Mouse (Mus musculus): Measurements from ENCODE around the gene Olfr1173. TPM values are rescaled to one million over a fixed set of nuclear protein-coding genes. Genes with fewer than 3 reads are reported as not detected.

The Olfr1173 gene
- polyA plus RNA-seq (2015; fragmentation: Nextera tagmentation; extraction: Ambion mirVana): 0.01 TPM in 1 of 2 replicates, not detected in the other

- Histone ChIP-seq H3K9me3 (ENCODE audit: control insufficient read depth, low read length) (no peaks in the 10 kb centered on the region), H3K27me3 (ENCODE audit: control insufficient read depth, insufficient read depth, low read length) (no peaks in the 10 kb centered on the region)
These were observed at the start of gene Olfr1173 for GRCm38 (mm10) chr2:88279775-88280174. Olfr1173 (minus strand) TSS chr2:88279875.

DNA sequence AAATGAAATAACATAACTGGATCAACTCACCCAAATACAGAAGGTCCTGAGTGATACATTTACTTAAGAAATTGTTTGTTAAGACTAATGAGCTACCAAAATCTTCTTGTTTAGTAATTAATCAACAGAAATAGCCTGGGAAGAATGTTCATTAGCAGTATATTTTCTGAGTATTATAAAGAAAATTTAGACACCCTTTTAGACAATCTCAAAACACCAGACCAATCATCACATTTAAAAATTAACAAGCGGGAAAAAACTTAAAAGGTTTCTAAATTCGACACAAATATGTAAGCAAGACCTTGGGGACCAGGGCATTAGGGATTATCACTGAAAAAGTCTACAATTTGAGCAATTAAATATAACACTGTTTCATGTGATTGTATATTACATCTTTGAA is 47.4 kb upstream of the Olfr1173 start, which contains the start of gene Olfr1175-ps:
Gene Olfr1175-ps, minus strand, starts transcription at position 101 of the 400 bp plus-strand sequence.
- no peaks in the 10 kb centered on the region for H3K9me3 ChIP-seq (ENCODE audit: control insufficient read depth, low read length)
- H3K4me2 ChIP-seq (replicated peaks; ENCODE audit: low read depth): no peak within 1 kb of the TSS
- no peak within 1 kb of the TSS for H3K4me3 ChIP-seq (ENCODE audit: low read depth, low read length)
- DNase-seq (ENCODE audit: low spot score) (no peak), ATAC-seq (ENCODE audit: low FRiP score, low TSS enrichment) (no peak)
- TF ChIP-seq EP300 (optimal IDR thresholded peaks at IDR 0.05) (no peak), CTCF (IDR thresholded peaks at IDR 0.05; ENCODE audit: low read depth) (no peak)
- H3K36me3 ChIP-seq (ENCODE audit: control insufficient read depth, insufficient read depth, low read length): no peaks in the 10 kb centered on the region
- no peak within 1 kb of the TSS for H3K27ac ChIP-seq (replicated peaks)
- WGBS: 83% methylated on average over 2 of the region's 2 CpGs
- no peaks in the 10 kb centered on the region for H3K27me3 ChIP-seq (ENCODE audit: control insufficient read depth, insufficient read depth, low read length)
- H3K4me1 ChIP-seq (replicated peaks; ENCODE audit: control insufficient read depth, insufficient read depth): no peaks in the 10 kb centered on the region
- H3K9ac ChIP-seq (ENCODE audit: low read length): no peak within 1 kb of the TSS

More at GRCm38 (mm10) chr2:88279775-88280174, at the start of gene Olfr1173:
- Histone ChIP-seq H3K27ac (replicated peaks) (no peak within 1 kb of the TSS), H3K36me3 (ENCODE audit: control insufficient read depth, insufficient read depth, low read length) (no peaks in the 10 kb centered on the region), H3K4me3 (ENCODE audit: low read depth, low read length) (no peak within 1 kb of the TSS), H3K4me1 (replicated peaks; ENCODE audit: control insufficient read depth, insufficient read depth) (no peaks in the 10 kb centered on the region), H3K9ac (ENCODE audit: low read length) (no peak within 1 kb of the TSS), H3K4me2 (replicated peaks; ENCODE audit: low read depth) (no peak within 1 kb of the TSS)
- TF ChIP-seq CTCF (IDR thresholded peaks at IDR 0.05; ENCODE audit: low read depth): no peak
- TF ChIP-seq EP300 (optimal IDR thresholded peaks at IDR 0.05): no peak
- no peak for DNase-seq (ENCODE audit: low spot score)
- ATAC-seq (ENCODE audit: low FRiP score, low TSS enrichment): no peak

GRCm38 (mm10) chr2:88315035-88315434 is 35.4 kb upstream of the Olfr1173 start, which contains the start of gene Olfr1174-ps:
Olfr1174-ps (minus strand) TSS chr2:88315135.
- no peak within 1 kb of the TSS for H3K4me2 ChIP-seq (replicated peaks; ENCODE audit: low read depth)
- 84% methylated on average over 4 of the region's 4 CpGs for WGBS
- no peak for DNase-seq (ENCODE audit: low spot score)
- no peaks in the 10 kb centered on the region for H3K4me1 ChIP-seq (replicated peaks; ENCODE audit: control insufficient read depth, insufficient read depth)
- no peaks in the 10 kb centered on the region for H3K36me3 ChIP-seq (ENCODE audit: control insufficient read depth, insufficient read depth, low read length)
- H3K27me3 ChIP-seq (ENCODE audit: control insufficient read depth, insufficient read depth, low read length): no peaks in the 10 kb centered on the region
- TF ChIP-seq CTCF (IDR thresholded peaks at IDR 0.05; ENCODE audit: low read depth) (no peak), EP300 (optimal IDR thresholded peaks at IDR 0.05) (no peak)
- H3K4me3 ChIP-seq (ENCODE audit: low read depth, low read length): no peak within 1 kb of the TSS
- H3K9me3 ChIP-seq (ENCODE audit: control insufficient read depth, low read length): no peaks in the 10 kb centered on the region
- ATAC-seq (ENCODE audit: low FRiP score, low TSS enrichment): no peak
- no peak within 1 kb of the TSS for H3K9ac ChIP-seq (ENCODE audit: low read length)
- no peak within 1 kb of the TSS for H3K27ac ChIP-seq (replicated peaks)

- no peaks in the 10 kb centered on the region for H3K9me3 ChIP-seq (ENCODE audit: control insufficient read depth, low read length)
- H3K36me3 ChIP-seq (ENCODE audit: control insufficient read depth, insufficient read depth, low read length): no peaks in the 10 kb centered on the region
- 85% methylated on average over 1 of the region's 1 CpGs for WGBS
- ATAC-seq (ENCODE audit: low FRiP score, low TSS enrichment): no peak
- DNase-seq (ENCODE audit: low spot score): no peak
- H3K4me1 ChIP-seq (replicated peaks; ENCODE audit: control insufficient read depth, insufficient read depth): no peaks in the 10 kb centered on the region
- no peak within 1 kb of the TSS for H3K27ac ChIP-seq (replicated peaks)
- TF ChIP-seq EP300 (optimal IDR thresholded peaks at IDR 0.05): no peak
- H3K9ac ChIP-seq (ENCODE audit: low read length): no peak within 1 kb of the TSS
- H3K27me3 ChIP-seq (ENCODE audit: control insufficient read depth, insufficient read depth, low read length): no peaks in the 10 kb centered on the region
- no peak within 1 kb of the TSS for H3K4me3 ChIP-seq (ENCODE audit: low read depth, low read length)
- no peak within 1 kb of the TSS for H3K4me2 ChIP-seq (replicated peaks; ENCODE audit: low read depth)
These were observed 51.4 kb downstream of the Olfr1173 start, which contains the start of gene Olfr1170 for GRCm38 (mm10) chr2:88228234-88228633. Olfr1170 (minus strand) TSS chr2:88228334.

Other genes with a start within 250 kb of the Olfr1173 start
- not detected in 2 replicates for gene Olfr73, start 242.2 kb downstream of the Olfr1173 start, polyA plus RNA-seq (2015; fragmentation: Nextera tagmentation; extraction: Ambion mirVana)
- 0.02 TPM in 1 of 2 replicates, not detected in the other for gene Olfr1162, start 228.7 kb downstream of the Olfr1173 start, polyA plus RNA-seq (2015; fragmentation: Nextera tagmentation; extraction: Ambion mirVana)
- not detected in 2 replicates for gene Olfr1163, start 208.0 kb downstream of the Olfr1173 start, polyA plus RNA-seq (2015; fragmentation: Nextera tagmentation; extraction: Ambion mirVana)
- not detected in 2 replicates for gene Olfr1164, start 185.9 kb downstream of the Olfr1173 start, polyA plus RNA-seq (2015; fragmentation: Nextera tagmentation; extraction: Ambion mirVana)
- not detected in 2 replicates for gene Olfr1166, start 151.6 kb downstream of the Olfr1173 start, polyA plus RNA-seq (2015; fragmentation: Nextera tagmentation; extraction: Ambion mirVana)
- gene Olfr1167, start 124.7 kb downstream of the Olfr1173 start, polyA plus RNA-seq (2015; fragmentation: Nextera tagmentation; extraction: Ambion mirVana): not detected in 2 replicates
- not detected in 2 replicates for gene Olfr1168, start 98.0 kb downstream of the Olfr1173 start, polyA plus RNA-seq (2015; fragmentation: Nextera tagmentation; extraction: Ambion mirVana)
- gene Olfr1170, start 51.5 kb downstream of the Olfr1173 start, polyA plus RNA-seq (2015; fragmentation: Nextera tagmentation; extraction: Ambion mirVana): 0.04 TPM in 1 of 2 replicates, not detected in the other
- gene Olfr1174-ps, start 35.3 kb upstream of the Olfr1173 start, polyA plus RNA-seq (2015; fragmentation: Nextera tagmentation; extraction: Ambion mirVana): not detected in 2 replicates
- not detected in 2 replicates for gene Olfr1175-ps, start 47.3 kb upstream of the Olfr1173 start, polyA plus RNA-seq (2015; fragmentation: Nextera tagmentation; extraction: Ambion mirVana)
- gene Olfr1176, start 56.8 kb upstream of the Olfr1173 start, polyA plus RNA-seq (2015; fragmentation: Nextera tagmentation; extraction: Ambion mirVana): not detected in 2 replicates
- gene Olfr1177-ps, start 66.6 kb upstream of the Olfr1173 start, polyA plus RNA-seq (2015; fragmentation: Nextera tagmentation; extraction: Ambion mirVana): not detected in 2 replicates
- 0.04 TPM in 1 of 2 replicates, not detected in the other for gene Olfr1178, start 107.2 kb upstream of the Olfr1173 start, polyA plus RNA-seq (2015; fragmentation: Nextera tagmentation; extraction: Ambion mirVana)
- gene Olfr1179, start 126.6 kb upstream of the Olfr1173 start, polyA plus RNA-seq (2015; fragmentation: Nextera tagmentation; extraction: Ambion mirVana): not detected in 2 replicates
- not detected in 2 replicates for gene Olfr1180, start 139.3 kb upstream of the Olfr1173 start, polyA plus RNA-seq (2015; fragmentation: Nextera tagmentation; extraction: Ambion mirVana)
- not detected in 2 replicates for gene Olfr1181, start 146.3 kb upstream of the Olfr1173 start, polyA plus RNA-seq (2015; fragmentation: Nextera tagmentation; extraction: Ambion mirVana)
- not detected in 2 replicates for gene Gm13757, start 169.3 kb upstream of the Olfr1173 start, polyA plus RNA-seq (2015; fragmentation: Nextera tagmentation; extraction: Ambion mirVana)
- gene Olfr1183, start 175.0 kb upstream of the Olfr1173 start, polyA plus RNA-seq (2015; fragmentation: Nextera tagmentation; extraction: Ambion mirVana): not detected in 2 replicates
- gene Olfr1184, start 203.7 kb upstream of the Olfr1173 start, polyA plus RNA-seq (2015; fragmentation: Nextera tagmentation; extraction: Ambion mirVana): not detected in 2 replicates
- gene Olfr1185-ps1, start 213.4 kb upstream of the Olfr1173 start, polyA plus RNA-seq (2015; fragmentation: Nextera tagmentation; extraction: Ambion mirVana): 0.02 TPM in 1 of 2 replicates, not detected in the other
- gene Olfr1186, start 238.7 kb upstream of the Olfr1173 start, polyA plus RNA-seq (2015; fragmentation: Nextera tagmentation; extraction: Ambion mirVana): not detected in 2 replicates

All from stomach, postnatal 0 days (tissue).